ENCODE assay signal across 13 mouse cellular contexts in the genomic region with DNA sequence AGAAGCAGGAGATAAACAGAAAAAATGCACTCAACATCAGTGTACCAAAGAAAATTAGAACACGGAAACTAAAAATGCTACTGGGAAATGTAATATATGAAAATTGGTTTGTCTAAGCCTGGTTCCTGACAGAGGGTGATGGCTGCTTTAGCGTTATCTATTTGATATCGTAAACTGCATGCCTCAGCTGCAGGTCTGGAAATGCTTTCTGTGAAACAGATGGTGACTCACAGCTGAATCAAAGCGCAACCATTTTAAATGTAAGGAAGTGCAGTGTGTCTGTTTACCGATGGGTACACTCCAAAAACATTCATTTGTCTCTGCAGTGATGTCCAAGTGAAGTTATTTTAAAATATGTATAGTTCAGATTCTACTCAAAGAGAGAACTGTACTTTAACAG.
"Had no signal": no experiment of that assay in that cellular context is flagged by ENCODE, and none has a peak within 500 bp of the region (broad histone marks: within the 10 kb centered on the region; RNA-seq: fewer than 3 reads in every experiment).

No protein-coding gene starts in this region.

- H3K4me3 ChIP-seq: limb, embryonic 15.5 days; liver, embryonic 12.5 days; midbrain, embryonic 10.5 days; midbrain, embryonic 15.5 days; neural tube, embryonic 13.5 days; stomach, embryonic 15.5 days had no signal

- H3K36me3 ChIP-seq: limb, embryonic 15.5 days; liver, embryonic 12.5 days; midbrain, embryonic 10.5 days; midbrain, embryonic 15.5 days; neural tube, embryonic 13.5 days; stomach, embryonic 15.5 days had no signal

- H3K27me3 ChIP-seq: limb, embryonic 15.5 days; liver, embryonic 12.5 days; midbrain, embryonic 15.5 days; neural tube, embryonic 13.5 days; stomach, embryonic 15.5 days had no signal

- DNase-seq: kidney, adult 11 months; kidney, postnatal 10 days; kidney, postnatal 4 days; lung, embryonic 14.5 days; lung, postnatal 10 days; lung, postnatal 4 days; thymus, postnatal 36 days had no signal

- H3K4me2 ChIP-seq: limb, embryonic 15.5 days; liver, embryonic 12.5 days; lung, embryonic 14.5 days; midbrain, embryonic 15.5 days; neural tube, embryonic 13.5 days; stomach, embryonic 15.5 days had no signal

- H3K9me3 ChIP-seq: limb, embryonic 15.5 days; liver, embryonic 12.5 days; midbrain, embryonic 10.5 days; midbrain, embryonic 15.5 days; neural tube, embryonic 13.5 days; stomach, embryonic 15.5 days had no signal

- H3K9ac ChIP-seq: limb, embryonic 15.5 days; liver, embryonic 12.5 days; lung, embryonic 14.5 days; midbrain, embryonic 15.5 days; neural tube, embryonic 13.5 days; stomach, embryonic 15.5 days had no signal

- H3K4me1 ChIP-seq: limb, embryonic 15.5 days; liver, embryonic 12.5 days; midbrain, embryonic 10.5 days; midbrain, embryonic 15.5 days; neural tube, embryonic 13.5 days; stomach, embryonic 15.5 days had no signal

- H3K27ac ChIP-seq: limb, embryonic 15.5 days; liver, embryonic 12.5 days; midbrain, embryonic 10.5 days; midbrain, embryonic 15.5 days; neural tube, embryonic 13.5 days; stomach, embryonic 15.5 days had no signal

- ATAC-seq: liver, embryonic 12.5 days; midbrain, embryonic 15.5 days had no signal
